Mouse (Mus musculus) kidney, postnatal 10 days (tissue): ENCODE results near the gene Rab9.

Experiments used
- DNase-seq: peaks from one replicate; pipeline ENCODE4 v3.0.0; 2021; ENCODE audit warnings: mixed read lengths

Gene Rab9

GRCm38 (mm10) chrX:166444552-166444951, 35.1 kb downstream of the Rab9 start:
- no peak for DNase-seq

- peak; percentile 94 for DNase-seq
Observed at GRCm38 (mm10) chrX:166440616-166441063, 39.0 kb downstream of the Rab9 start, which contains the start of gene Ofd1. Gene Ofd1 (minus strand): TSS chrX:166440704.

GRCm38 (mm10) chrX:166440036-166440615, 39.5 kb downstream of the Rab9 start, which contains the start of gene Trappc2:
Gene Trappc2 (plus strand): TSS chrX:166440574.
- DNase-seq: no peak

GRCm38 (mm10) chrX:166434812-166435211, 44.9 kb downstream of the Rab9 start:
- no peak for DNase-seq

GRCm38 (mm10) chrX:166416196-166416595, 63.5 kb downstream of the Rab9 start:
- DNase-seq: peak; percentile 34

- no peak for DNase-seq
Observed at GRCm38 (mm10) chrX:166407865-166408264, 71.8 kb downstream of the Rab9 start.
